Mouse (Mus musculus) brain, adult 2 months (tissue): ENCODE data around the gene Pde7b.

Experiments used
- DNase-seq: peaks from one replicate; pipeline ENCODE4 v3.0.0; 2011; ENCODE audit warnings: low read depth, low spot score

The Pde7b gene

GRCm38 (mm10) chr10:20495051-20495450, 229.8 kb downstream of the Pde7b start:
- DNase-seq: no peak

DNA sequence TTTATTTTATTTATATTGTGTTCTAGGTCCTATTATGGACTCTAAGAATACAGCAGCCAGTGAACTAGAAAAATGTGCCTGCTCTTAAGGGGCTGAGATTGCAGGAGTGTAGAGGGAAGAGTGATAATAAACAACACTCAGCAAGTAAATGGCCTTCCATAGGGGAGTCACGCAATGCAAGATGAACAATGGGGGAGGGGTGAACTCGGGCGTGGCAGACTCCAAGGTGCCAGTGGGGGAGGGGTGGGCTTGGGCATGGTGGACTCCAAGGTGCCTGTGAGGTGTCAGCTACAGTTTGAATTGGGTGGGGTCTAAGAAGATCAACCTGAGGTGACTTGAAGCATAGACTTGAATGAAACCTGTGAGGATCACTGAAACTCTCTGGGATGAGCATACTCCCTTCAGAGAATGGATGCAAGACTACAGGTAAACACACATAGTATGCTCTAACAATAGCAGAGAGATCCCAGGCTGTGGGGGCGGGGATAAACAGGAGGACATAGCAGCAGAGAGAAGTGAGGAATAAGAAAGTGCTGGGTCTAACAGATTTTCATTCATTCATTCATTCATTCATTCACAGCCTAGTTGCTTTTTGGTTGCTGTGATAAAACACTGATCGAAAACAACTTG, 230.9 kb downstream of the Pde7b start:
- no peak for DNase-seq

DNA sequence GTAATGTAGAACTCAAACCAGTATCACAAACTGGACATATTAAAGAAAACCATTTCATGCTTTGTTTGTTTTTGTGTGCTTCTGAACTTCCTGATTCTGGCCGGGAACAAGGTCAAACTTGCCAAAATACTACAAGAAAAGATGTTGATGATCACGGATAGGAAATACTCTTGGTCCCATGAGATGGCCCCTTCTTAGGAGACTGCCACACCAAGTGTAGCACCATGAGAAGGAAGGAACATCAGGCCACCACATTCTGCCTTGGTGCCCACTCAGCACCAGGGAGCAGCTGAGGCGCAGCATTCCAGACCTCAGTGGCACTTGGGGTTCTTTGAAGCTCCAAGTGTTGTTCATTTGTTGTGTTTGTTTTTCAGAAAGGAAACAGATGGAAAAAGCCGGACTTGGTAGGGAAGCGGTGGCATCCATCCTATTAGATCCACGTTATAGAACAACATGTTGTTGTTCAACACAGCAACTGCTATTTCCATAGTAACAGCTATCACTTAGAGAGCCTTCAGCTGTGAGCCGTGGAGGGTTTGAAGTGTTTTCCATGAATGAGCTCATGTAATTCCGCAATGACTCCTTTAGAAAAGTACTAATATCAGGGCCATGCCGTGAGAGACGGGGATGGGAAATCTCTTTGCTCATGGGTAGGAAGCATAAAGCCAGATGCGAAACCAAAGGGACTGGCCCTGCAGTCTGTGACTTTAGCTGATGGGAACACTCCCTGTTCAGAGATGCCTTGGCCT, 232.5 kb downstream of the Pde7b start:
- no peak for DNase-seq

DNA sequence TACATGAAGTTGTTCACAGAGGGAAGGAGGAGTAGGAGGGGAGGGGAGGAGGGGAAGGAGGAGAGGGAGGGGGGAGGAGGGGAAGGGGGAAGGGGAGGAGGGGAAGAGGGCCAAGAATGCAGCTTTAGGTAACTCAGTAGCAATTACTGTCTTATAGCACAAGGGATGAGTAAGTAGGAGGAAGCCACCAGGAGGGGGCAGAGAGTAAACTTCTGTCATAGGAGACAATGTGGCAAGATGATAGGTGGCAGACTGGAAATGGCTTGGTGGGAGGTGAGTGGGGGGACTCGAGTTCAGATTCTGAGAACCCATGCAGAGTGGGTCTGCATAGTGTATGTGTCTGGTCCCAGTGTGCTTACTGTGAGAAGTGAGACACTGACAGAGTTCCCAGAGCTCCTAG, 234.1 kb downstream of the Pde7b start:
- peak; percentile 47 for DNase-seq

DNA sequence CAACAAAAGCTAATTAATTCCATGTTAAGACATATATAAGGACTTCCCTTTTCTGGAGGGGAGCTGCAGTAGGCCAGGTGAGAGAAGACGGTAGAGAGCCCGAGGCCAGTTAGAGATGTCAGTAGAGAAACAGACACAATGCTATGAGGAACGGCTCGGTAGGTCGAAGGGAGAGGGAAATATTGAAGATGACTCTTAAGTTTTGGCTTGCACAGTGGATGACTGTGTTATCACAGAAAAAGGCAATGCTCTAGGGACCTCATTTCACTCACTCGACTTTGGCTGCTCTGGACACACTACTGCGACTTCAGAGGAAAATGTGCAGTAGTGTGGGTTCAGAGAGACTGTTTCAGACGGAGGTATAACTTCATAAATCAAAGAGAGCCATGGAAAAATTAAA, 234.6 kb downstream of the Pde7b start:
- DNase-seq: no peak

GRCm38 (mm10) chr10:20486461-20487253, 238.2 kb downstream of the Pde7b start:
- no peak for DNase-seq

- DNase-seq: no peak
These were observed 239.1 kb downstream of the Pde7b start for GRCm38 (mm10) chr10:20485816-20486215.

GRCm38 (mm10) chr10:20479481-20479880, 245.4 kb downstream of the Pde7b start:
- DNase-seq: no peak

DNA sequence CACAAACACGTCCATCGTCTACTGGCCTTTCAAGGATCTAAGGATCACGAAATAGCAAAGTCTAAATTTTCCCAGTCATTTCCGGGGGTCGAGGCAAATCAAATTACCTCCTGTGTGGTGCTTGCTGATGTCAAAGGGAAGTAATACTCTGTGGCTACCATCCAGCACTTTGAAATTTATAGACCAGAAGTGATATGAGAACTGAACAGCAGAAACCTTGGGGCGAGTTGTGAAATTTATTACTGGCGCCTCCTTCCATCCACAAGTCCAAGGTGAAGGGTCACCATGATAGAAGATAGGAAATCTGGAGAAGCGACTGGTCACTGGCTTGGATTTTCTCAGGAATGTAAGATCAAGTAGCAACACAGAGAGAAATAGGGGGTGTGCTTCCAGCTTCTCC, 246.4 kb downstream of the Pde7b start:
- no peak for DNase-seq

GRCm38 (mm10) chr10:20474831-20475230, 250.0 kb downstream of the Pde7b start:
- peak; percentile 89 for DNase-seq

GRCm38 (mm10) chr10:20474036-20474435, 250.8 kb downstream of the Pde7b start:
- DNase-seq: no peak

GRCm38 (mm10) chr10:20473505-20473904, 251.4 kb downstream of the Pde7b start:
- DNase-seq: no peak

GRCm38 (mm10) chr10:20472007-20472406, 252.9 kb downstream of the Pde7b start:
- DNase-seq: no peak

- no peak for DNase-seq
These were observed 260.2 kb downstream of the Pde7b start for GRCm38 (mm10) chr10:20464631-20465030.

DNA sequence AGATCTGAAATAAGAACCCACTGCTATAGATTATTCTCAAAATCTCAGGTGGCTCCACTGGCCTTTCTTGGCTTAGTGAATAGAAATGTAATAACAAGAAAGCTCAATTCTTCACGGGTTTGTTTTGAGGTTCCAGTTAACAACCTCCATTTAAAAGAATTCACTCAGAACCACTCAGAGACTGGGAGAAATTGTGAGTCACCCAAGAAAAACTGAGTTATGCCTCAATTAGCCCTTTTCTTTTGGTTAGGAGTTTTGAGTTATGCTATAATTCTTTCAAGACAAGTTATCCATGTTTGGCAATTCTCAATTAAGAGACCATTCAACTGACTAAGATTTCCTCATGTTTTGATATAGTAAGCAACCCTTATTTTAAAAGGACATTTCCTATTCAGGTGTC, 260.9 kb downstream of the Pde7b start:
- no peak for DNase-seq

GRCm38 (mm10) chr10:20462596-20462995, 262.3 kb downstream of the Pde7b start:
- no peak for DNase-seq

DNA sequence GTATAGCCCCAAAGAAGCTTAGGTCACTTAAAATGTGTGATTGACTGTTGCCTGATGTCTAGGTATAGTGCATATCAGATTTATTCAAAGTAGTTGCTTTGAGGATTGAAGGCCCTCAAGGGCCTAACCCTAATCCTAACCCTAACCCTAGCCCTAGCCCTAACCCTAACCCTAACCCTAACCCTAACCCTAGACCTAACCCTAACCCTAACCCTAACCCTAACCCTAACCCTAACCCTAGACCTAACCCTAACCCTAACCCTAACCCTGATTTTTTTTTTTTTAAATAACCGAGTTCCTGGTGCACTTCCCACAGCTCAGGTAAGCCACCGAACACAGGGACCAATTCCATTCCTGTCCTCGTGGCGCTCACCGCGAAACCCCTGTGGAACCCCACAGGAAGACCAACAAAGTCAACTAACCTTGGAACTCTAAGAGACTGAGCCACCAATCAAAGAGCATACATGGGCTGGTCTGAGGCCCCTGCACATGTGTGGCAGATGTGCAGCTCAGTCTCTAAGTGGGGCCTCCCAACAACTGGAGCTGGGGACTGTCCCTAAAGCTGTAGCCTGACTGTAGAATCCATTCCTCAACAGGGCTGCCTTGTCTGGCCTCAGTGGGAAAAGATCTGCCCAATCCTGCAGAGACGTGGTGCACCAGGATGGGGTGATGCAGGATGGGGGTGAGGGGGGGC, 265.1 kb downstream of the Pde7b start:
- no peak for DNase-seq

- DNase-seq: no peak
These were observed 265.7 kb downstream of the Pde7b start for GRCm38 (mm10) chr10:20459160-20459559.

- peak; percentile 64 for DNase-seq
These were observed 270.4 kb downstream of the Pde7b start for GRCm38 (mm10) chr10:20454387-20455065.

DNA sequence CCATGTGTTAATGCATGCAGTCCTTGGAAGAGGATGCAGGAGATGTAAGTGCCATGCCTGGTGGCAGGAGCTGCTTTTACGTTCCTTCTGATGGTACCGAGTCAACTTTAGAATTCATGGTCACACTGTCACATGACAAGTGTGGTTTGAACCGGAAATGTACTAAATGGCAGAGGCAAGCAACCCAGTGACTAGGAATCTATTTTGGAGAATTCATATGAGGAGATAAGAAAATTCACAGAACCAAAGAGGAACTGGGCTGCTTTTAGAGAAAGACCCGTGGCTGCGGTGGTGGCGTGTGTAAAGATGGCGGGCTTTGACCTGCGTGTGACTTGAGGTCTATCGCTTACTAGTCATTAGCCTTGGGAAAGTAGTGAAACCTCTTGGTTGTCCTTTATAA, 287.4 kb downstream of the Pde7b start:
- DNase-seq: no peak

DNA sequence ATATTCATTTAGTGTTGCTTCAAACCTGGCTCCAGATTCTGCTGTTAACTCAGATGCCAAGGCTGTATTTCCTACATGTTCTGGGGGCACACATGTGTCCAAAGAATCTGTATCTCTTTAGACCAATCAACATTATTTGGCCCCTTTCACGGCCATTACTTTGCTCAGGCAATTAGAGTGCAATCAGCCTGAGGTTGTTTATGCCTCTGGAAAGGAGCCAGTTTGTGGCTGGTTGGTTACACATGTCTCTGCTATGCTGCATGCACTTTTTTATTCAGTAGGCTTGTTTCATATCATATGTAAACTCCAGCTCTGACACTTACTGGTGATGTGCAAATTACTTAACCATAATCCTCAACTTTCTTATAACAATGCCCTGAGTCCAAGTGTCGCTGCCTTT, 287.9 kb downstream of the Pde7b start:
- DNase-seq: no peak
